Mouse (Mus musculus): ENCODE measurements at regions not wholly inside any gene's neighbourhood (a gene's known extent, or its start where the extent isn't known, plus 50 kb on each side); places are given as distances from the start of the nearest gene placed in this dataset.

GRCm38 (mm10) chr10:44599964-44600334 is 71.6 kb upstream of the Prdm1 start:
- WGBS = 34% methylated on average over 4 of the region's 4 CpGs
- Histone ChIP-seq H3K9ac (ENCODE audit: low read length) (no peak overlapping the region), H3K4me2 (ENCODE audit: low read length) (no peak overlapping the region)

GRCm38 (mm10) chr10:44599331-44599963 is 71.1 kb upstream of the Prdm1 start:
- Histone ChIP-seq H3K4me1 (ENCODE audit: control insufficient read depth in 2 of 2, insufficient read depth in 2 of 2, low read length in 2 of 2) (no peaks in the 10 kb centered on the region), H3K9me3 (ENCODE audit: control insufficient read depth, low read length) (no peaks in the 10 kb centered on the region), H3K9ac (ENCODE audit: low read length) (no peak overlapping the region), H3K4me3 (ENCODE audit: control insufficient read depth in 1 of 2, insufficient read depth in 1 of 2, low read depth in 1 of 2, low read length in 2 of 2) (no peak overlapping the region), H3K27me3 (ENCODE audit: control insufficient read depth, insufficient read depth, low read length) (no peaks in the 10 kb centered on the region), H3K36me3 (ENCODE audit: control insufficient read depth, insufficient read depth, low read length) (no peaks in the 10 kb centered on the region), H3K4me2 (ENCODE audit: low read length) (no peak overlapping the region), H3K27ac (replicated peaks in 1 of 2; ENCODE audit: control insufficient read depth in 1 of 2, insufficient read depth in 1 of 2, low read depth in 2 of 2, low read length in 2 of 2) (no peak overlapping the region)
- no peak for ATAC-seq (ENCODE audit: insufficient number of reproducible peaks, insufficient read depth, low FRiP score, low read depth)
- 57% methylated on average over 10 of the region's 10 CpGs for WGBS

More at GRCm38 (mm10) chr10:44599964-44600334, 71.6 kb upstream of the Prdm1 start:
- Histone ChIP-seq H3K9me3 (ENCODE audit: control insufficient read depth, low read length) (no peaks in the 10 kb centered on the region), H3K36me3 (ENCODE audit: control insufficient read depth, insufficient read depth, low read length) (no peaks in the 10 kb centered on the region), H3K4me1 (ENCODE audit: control insufficient read depth in 2 of 2, insufficient read depth in 2 of 2, low read length in 2 of 2) (no peaks in the 10 kb centered on the region), H3K4me3 (ENCODE audit: control insufficient read depth in 1 of 2, insufficient read depth in 1 of 2, low read depth in 1 of 2, low read length in 2 of 2) (no peak overlapping the region), H3K27me3 (ENCODE audit: control insufficient read depth, insufficient read depth, low read length) (no peaks in the 10 kb centered on the region), H3K27ac (replicated peaks in 1 of 2; ENCODE audit: control insufficient read depth in 1 of 2, insufficient read depth in 1 of 2, low read depth in 2 of 2, low read length in 2 of 2) (no peak overlapping the region)
- ATAC-seq (ENCODE audit: insufficient number of reproducible peaks, insufficient read depth, low FRiP score, low read depth) = no peak

GRCm38 (mm10) chr10:44598615-44599014 is 70.3 kb upstream of the Prdm1 start:
- no peaks in the 10 kb centered on the region for H3K27me3 ChIP-seq (ENCODE audit: control insufficient read depth, insufficient read depth, low read length)
- H3K9me3 ChIP-seq (ENCODE audit: control insufficient read depth, low read length) = no peaks in the 10 kb centered on the region
- no peaks in the 10 kb centered on the region for H3K4me1 ChIP-seq (ENCODE audit: control insufficient read depth in 2 of 2, insufficient read depth in 2 of 2, low read length in 2 of 2)
- no peak overlapping the region for H3K4me3 ChIP-seq (ENCODE audit: control insufficient read depth in 1 of 2, insufficient read depth in 1 of 2, low read depth in 1 of 2, low read length in 2 of 2)
- 83% methylated on average over 3 of the region's 3 CpGs for WGBS
- no peaks in the 10 kb centered on the region for H3K36me3 ChIP-seq (ENCODE audit: control insufficient read depth, insufficient read depth, low read length)
- H3K27ac ChIP-seq (replicated peaks in 1 of 2; ENCODE audit: control insufficient read depth in 1 of 2, insufficient read depth in 1 of 2, low read depth in 2 of 2, low read length in 2 of 2) = no peak overlapping the region
- H3K4me2 ChIP-seq (ENCODE audit: low read length) = no peak overlapping the region
- ATAC-seq (ENCODE audit: insufficient number of reproducible peaks, insufficient read depth, low FRiP score, low read depth) = no peak
- no peak overlapping the region for H3K9ac ChIP-seq (ENCODE audit: low read length)

GRCm38 (mm10) chr10:44595932-44596331 is 67.6 kb upstream of the Prdm1 start:
- Histone ChIP-seq H3K9me3 (ENCODE audit: control insufficient read depth, low read length) (no peaks in the 10 kb centered on the region), H3K27ac (replicated peaks in 1 of 2; ENCODE audit: control insufficient read depth in 1 of 2, insufficient read depth in 1 of 2, low read depth in 2 of 2, low read length in 2 of 2) (no peak overlapping the region), H3K4me3 (ENCODE audit: control insufficient read depth in 1 of 2, insufficient read depth in 1 of 2, low read depth in 1 of 2, low read length in 2 of 2) (no peak overlapping the region), H3K9ac (ENCODE audit: low read length) (no peak overlapping the region), H3K4me1 (ENCODE audit: control insufficient read depth in 2 of 2, insufficient read depth in 2 of 2, low read length in 2 of 2) (no peaks in the 10 kb centered on the region), H3K27me3 (ENCODE audit: control insufficient read depth, insufficient read depth, low read length) (no peaks in the 10 kb centered on the region), H3K36me3 (ENCODE audit: control insufficient read depth, insufficient read depth, low read length) (no peaks in the 10 kb centered on the region), H3K4me2 (ENCODE audit: low read length) (no peak overlapping the region)
- 74% methylated on average over 2 of the region's 2 CpGs for WGBS
- ATAC-seq (ENCODE audit: insufficient number of reproducible peaks, insufficient read depth, low FRiP score, low read depth) = no peak

GRCm38 (mm10) chr10:44589842-44590241 is 61.5 kb upstream of the Prdm1 start:
- H3K36me3 ChIP-seq (ENCODE audit: control insufficient read depth, insufficient read depth, low read length) = no peaks in the 10 kb centered on the region
- H3K27me3 ChIP-seq (ENCODE audit: control insufficient read depth, insufficient read depth, low read length) = no peaks in the 10 kb centered on the region
- 80% methylated on average over 6 of the region's 6 CpGs for WGBS
- H3K27ac ChIP-seq (replicated peaks in 1 of 2; ENCODE audit: control insufficient read depth in 1 of 2, insufficient read depth in 1 of 2, low read depth in 2 of 2, low read length in 2 of 2) = no peak overlapping the region
- peaks cover 8% of the 10 kb centered on the region in 2 experiments; a peak in 3 of 4 replicates for H3K4me1 ChIP-seq (ENCODE audit: control insufficient read depth in 2 of 2, insufficient read depth in 2 of 2, low read length in 2 of 2)
- H3K4me3 ChIP-seq (ENCODE audit: control insufficient read depth in 1 of 2, insufficient read depth in 1 of 2, low read depth in 1 of 2, low read length in 2 of 2) = no peak overlapping the region
- no peak overlapping the region for H3K4me2 ChIP-seq (ENCODE audit: low read length)
- ATAC-seq (ENCODE audit: insufficient number of reproducible peaks, insufficient read depth, low FRiP score, low read depth) = no peak
- H3K9ac ChIP-seq (ENCODE audit: low read length) = no peak overlapping the region
- no peaks in the 10 kb centered on the region for H3K9me3 ChIP-seq (ENCODE audit: control insufficient read depth, low read length)

- no peaks in the 10 kb centered on the region for H3K36me3 ChIP-seq (ENCODE audit: control insufficient read depth, insufficient read depth, low read length)
- no peak overlapping the region for H3K4me3 ChIP-seq (ENCODE audit: control insufficient read depth in 1 of 2, insufficient read depth in 1 of 2, low read depth in 1 of 2, low read length in 2 of 2)
- H3K9me3 ChIP-seq (ENCODE audit: control insufficient read depth, low read length) = no peaks in the 10 kb centered on the region
- H3K4me1 ChIP-seq (ENCODE audit: control insufficient read depth in 2 of 2, insufficient read depth in 2 of 2, low read length in 2 of 2) = peaks cover 8% of the 10 kb centered on the region in 2 experiments; a peak in 3 of 4 replicates
- ATAC-seq (ENCODE audit: insufficient number of reproducible peaks, insufficient read depth, low FRiP score, low read depth) = no peak
- H3K27ac ChIP-seq (replicated peaks in 1 of 2; ENCODE audit: control insufficient read depth in 1 of 2, insufficient read depth in 1 of 2, low read depth in 2 of 2, low read length in 2 of 2) = no peak overlapping the region
- no peak overlapping the region for H3K9ac ChIP-seq (ENCODE audit: low read length)
- H3K27me3 ChIP-seq (ENCODE audit: control insufficient read depth, insufficient read depth, low read length) = no peaks in the 10 kb centered on the region
- no peak overlapping the region for H3K4me2 ChIP-seq (ENCODE audit: low read length)
These were observed 61.1 kb upstream of the Prdm1 start for GRCm38 (mm10) chr10:44589352-44589751.

GRCm38 (mm10) chr10:44582736-44583135 is 54.4 kb upstream of the Prdm1 start:
- Histone ChIP-seq H3K4me1 (ENCODE audit: control insufficient read depth in 2 of 2, insufficient read depth in 2 of 2, low read length in 2 of 2) (no peaks in the 10 kb centered on the region), H3K9ac (ENCODE audit: low read length) (no peak overlapping the region), H3K27ac (replicated peaks in 1 of 2; ENCODE audit: control insufficient read depth in 1 of 2, insufficient read depth in 1 of 2, low read depth in 2 of 2, low read length in 2 of 2) (no peak overlapping the region), H3K4me3 (ENCODE audit: control insufficient read depth in 1 of 2, insufficient read depth in 1 of 2, low read depth in 1 of 2, low read length in 2 of 2) (no peak overlapping the region), H3K27me3 (ENCODE audit: control insufficient read depth, insufficient read depth, low read length) (no peaks in the 10 kb centered on the region), H3K9me3 (ENCODE audit: control insufficient read depth, low read length) (no peaks in the 10 kb centered on the region), H3K4me2 (ENCODE audit: low read length) (no peak overlapping the region), H3K36me3 (ENCODE audit: control insufficient read depth, insufficient read depth, low read length) (no peaks in the 10 kb centered on the region)
- WGBS = 75% methylated on average over 2 of the region's 2 CpGs
- no peak for ATAC-seq (ENCODE audit: insufficient number of reproducible peaks, insufficient read depth, low FRiP score, low read depth)
